Mouse (Mus musculus) lung, postnatal 25 days (tissue): ENCODE data around the gene Cdk18.

ENCODE experiments used
- DNase-seq: peaks from one replicate; pipeline ENCODE4 v3.0.0; 2022; ENCODE audit warnings: low spot score

Gene Cdk18

DNA sequence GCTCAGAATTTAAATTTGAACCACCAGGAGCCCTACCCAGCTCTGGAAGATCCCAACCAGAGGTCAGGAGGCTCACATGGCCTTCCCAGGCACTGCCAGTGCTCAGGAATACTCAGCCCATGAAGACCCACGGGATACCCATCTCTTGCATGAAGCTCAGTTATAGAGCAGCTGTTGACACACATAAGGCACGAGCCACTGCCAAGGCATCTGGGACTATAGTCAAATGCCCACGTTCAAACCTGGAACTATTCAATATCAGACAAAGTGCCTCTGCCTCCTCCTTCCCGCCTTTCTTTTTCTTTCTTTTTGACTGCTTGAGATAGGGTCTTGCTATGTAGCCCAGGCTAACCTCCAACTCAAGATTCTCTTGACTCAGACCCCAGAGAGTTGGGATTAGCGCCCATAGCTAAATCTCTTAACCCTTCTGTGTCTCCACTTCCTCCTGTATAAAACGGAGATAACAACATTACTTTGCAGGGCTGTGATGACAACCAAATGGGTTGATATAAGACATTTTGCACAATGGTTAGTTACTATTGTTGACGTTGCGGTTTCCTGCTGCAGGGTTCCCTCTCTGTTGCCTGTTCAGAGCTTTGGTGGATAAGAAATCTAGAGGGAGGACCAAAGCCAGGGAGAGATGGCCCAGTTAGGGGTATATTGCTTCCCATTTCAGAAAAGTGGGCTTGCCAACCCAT lies 73.9 kb downstream of the Cdk18 start:
- no peak for DNase-seq

DNA sequence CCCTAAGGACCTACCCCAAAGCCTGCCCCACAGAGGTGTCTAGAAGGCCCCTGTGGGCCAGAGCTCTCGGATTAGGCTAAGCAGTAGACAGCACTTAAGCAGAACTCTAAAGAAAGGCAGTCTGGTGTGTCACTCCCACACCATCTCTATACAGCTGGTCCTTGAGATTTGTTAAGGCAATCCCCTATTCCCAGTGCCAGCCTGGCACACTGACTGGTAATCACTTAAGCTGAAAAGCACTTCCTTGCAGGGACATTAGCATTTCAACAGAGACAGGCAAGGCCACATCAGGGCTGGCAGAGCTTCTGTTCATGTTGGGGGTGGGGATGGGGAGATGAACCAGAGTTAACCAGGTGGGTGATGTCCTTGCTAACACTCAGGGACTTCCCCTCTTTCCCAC lies 74.5 kb downstream of the Cdk18 start:
- no peak for DNase-seq

DNA sequence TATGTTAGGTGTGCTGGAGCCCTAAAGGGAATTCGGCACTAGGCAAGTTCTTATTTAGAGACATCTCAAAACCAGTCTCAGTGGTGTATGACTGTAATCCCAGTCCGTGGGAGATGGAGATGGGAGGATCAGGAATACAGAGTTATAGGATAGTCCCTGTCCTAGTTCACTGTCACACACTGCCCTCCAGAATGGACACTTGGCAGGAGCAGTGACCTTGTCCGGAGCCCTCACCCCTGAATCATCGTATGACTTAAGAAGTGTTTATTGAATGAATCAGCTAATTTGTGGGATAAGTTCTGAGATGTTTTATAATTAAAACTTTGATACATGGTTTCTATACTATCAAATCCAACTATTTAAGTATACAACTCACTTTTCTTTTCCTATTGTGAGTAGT lies 76.4 kb downstream of the Cdk18 start:
- no peak for DNase-seq
